Mouse (Mus musculus): Measurements from ENCODE around the gene Herc1.
A peak's percentile ranks its signal among the peaks of the same experiment; 100 is the strongest.

Gene Herc1

DNA sequence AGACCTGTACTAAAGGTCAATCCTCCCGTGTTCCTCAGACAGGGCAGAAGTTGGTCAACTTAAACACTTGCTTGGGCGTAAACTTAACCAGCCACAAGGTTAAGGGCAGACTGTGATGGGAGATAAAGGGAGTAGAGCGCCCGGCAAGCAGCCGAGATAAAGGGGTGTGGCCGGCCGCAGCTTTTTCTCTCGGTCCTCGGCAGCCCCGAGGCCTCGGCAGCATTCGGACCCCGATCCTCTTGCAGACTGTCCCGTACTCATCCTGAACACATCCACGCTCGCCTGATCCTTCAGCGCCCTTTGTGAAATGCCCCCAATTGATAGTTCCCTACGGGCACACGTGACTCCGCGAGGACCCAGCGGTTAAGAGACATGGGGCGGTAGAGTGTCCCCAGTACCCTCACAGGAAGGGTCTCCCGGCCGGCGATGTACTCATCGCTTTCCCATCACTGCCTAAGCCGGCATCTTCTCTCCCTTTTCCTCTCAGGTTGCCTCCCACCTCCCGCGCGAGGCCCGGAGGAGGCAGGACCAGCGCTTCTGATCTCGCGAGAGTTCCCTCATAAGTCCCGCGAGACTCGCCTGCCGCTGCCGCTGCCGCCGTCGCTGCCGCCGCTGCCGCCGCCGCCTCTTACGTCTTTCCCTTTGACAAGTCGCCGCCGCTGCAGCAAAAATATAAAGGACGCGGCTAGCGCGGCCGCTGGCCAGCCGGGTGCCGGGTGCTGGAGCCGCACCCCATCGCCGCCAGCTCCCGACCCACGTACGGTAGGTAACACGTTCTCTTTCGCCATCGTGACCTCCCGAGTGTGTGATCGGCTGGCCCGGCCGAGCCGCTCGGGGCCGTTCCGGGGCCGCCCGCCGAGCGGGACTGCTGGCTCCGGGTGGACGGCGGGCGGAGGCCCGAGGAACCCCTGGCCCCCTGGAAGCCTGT, at the start of gene Herc1:
Gene Herc1 (plus strand): TSS at position 591 of the 928 bp plus-strand sequence.
- peak; percentile 97 for DNase-seq

GRCm38 (mm10) chr9:66304320-66305090, 45.7 kb upstream of the Herc1 start:
- no peak for DNase-seq

DNA sequence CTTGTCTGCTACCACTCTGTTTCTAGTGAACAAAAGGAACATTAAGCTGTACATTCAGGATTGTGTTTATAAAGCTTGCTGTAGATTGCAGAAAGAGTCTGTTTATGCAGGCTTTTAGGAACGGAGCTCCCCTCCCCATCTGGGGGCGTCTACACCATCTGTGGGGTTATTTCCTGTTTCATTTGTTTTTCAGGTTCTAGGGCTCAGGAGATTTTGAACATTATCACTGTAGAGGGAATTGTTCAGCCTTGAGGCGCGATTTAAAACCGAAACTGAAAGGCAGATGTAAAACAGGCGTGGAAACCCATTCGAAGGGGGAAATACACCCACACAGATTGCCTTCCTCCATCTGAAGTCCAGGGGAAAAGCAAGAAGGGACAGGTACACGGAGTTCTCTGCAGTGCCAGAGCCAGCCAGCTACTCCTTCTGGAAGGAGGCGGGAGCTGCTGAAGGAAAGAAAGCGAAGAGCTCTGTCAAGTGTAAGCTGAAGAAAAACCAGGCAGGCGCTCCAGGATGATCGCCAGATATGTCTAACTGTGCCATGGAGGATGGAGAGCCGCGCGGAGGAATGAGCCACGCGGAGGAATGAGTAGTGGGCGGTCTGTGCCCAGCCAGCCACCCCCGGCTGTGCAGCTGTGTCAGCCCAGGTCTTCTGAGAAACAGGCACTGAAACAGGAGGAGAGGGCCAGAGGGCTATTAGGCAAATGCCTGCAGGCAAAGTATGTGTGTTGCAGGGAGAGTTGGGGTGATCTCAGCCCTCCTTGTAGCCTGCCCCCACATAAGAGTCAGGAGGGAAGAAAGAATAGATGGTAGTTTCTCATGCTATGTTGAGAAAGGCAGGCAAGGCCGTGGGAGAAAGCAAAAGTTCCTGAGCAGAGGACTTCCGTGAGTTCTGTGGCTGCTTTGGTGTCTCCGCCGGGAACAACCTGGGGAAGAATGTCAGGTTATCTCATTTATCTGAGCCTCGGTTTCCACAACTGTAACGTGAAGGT, 44.8 kb upstream of the Herc1 start:
- peak; percentile 60 for DNase-seq

GRCm38 (mm10) chr9:66306414-66306813, 43.8 kb upstream of the Herc1 start:
- no peak for DNase-seq

- DNase-seq = peak; percentile 26
Observed at GRCm38 (mm10) chr9:66307341-66307740, 42.9 kb upstream of the Herc1 start.

GRCm38 (mm10) chr9:66308741-66309140, 41.5 kb upstream of the Herc1 start:
- no peak for DNase-seq

DNA sequence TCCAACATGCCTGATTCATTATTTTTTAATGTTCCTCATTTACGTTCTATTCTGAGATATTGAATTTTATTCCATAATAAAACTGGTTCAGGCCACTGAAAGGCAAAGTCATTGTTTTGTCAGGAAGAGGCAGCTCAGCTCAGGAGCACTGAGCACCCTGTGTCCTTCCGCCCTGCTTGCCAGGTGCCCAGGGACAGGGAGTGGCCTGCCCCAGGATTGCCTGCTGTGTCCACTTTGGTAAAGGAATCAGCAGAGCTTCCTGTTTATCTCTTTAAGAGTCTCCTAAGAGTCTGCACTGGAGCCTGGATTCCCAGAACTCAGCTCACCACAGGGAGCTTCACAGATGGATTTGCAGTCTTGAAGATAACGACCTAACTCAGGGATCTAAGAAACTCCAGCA, 38.8 kb upstream of the Herc1 start:
- DNase-seq = no peak

DNA sequence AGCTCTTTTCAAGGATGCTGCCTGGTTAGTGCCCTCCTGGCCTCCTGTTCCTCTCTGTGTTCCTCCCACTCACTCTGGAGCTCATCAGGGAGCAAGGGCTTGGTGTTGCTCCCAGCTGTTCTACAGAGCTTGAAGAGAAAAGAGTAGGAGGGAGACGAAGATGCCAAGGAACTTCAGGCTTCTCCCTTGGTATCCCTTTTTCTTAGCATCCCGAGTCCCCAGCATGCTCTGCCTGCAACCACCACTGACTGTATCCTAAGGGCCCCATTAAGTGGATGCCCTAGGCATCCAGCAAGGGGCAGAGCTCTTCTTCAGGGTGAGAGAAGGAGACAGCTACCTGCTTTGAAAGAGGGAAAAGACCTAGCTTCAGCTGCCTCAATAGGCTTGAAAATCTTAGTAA, 33.6 kb upstream of the Herc1 start:
- no peak for DNase-seq

GRCm38 (mm10) chr9:66322010-66322931, 28.0 kb upstream of the Herc1 start:
- no peak for DNase-seq

- DNase-seq = no peak
Observed at GRCm38 (mm10) chr9:66326879-66327278, 23.4 kb upstream of the Herc1 start.

- DNase-seq = peak; percentile 36
Observed at GRCm38 (mm10) chr9:66329474-66329873, 20.8 kb upstream of the Herc1 start.

- no peak for DNase-seq
Observed at GRCm38 (mm10) chr9:66330437-66330836, 19.8 kb upstream of the Herc1 start.

GRCm38 (mm10) chr9:66331548-66331947, 18.7 kb upstream of the Herc1 start:
- no peak for DNase-seq

DNA sequence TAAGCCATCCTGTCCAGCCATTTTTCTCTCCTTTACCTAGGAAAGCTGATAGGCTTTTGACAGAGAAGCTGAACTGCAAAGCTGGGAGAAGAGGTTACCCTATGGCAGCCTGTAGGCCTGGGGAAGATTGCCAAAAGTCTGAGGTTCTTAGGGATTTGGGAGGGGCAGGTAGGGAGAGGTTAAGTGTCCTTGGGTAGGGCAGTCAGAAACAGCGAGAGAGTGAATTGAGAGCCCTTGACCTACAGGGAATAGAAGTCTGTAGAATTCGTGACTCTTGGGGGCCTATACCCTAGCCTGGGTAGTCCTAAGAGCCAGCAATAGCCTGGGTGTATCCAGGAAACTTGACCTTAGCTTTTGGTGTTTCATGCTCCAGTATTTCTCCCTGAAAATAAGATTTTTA, 17.9 kb upstream of the Herc1 start:
- DNase-seq = peak; percentile 30

- no peak for DNase-seq
Observed at GRCm38 (mm10) chr9:66337280-66337679, 13.0 kb upstream of the Herc1 start.

DNA sequence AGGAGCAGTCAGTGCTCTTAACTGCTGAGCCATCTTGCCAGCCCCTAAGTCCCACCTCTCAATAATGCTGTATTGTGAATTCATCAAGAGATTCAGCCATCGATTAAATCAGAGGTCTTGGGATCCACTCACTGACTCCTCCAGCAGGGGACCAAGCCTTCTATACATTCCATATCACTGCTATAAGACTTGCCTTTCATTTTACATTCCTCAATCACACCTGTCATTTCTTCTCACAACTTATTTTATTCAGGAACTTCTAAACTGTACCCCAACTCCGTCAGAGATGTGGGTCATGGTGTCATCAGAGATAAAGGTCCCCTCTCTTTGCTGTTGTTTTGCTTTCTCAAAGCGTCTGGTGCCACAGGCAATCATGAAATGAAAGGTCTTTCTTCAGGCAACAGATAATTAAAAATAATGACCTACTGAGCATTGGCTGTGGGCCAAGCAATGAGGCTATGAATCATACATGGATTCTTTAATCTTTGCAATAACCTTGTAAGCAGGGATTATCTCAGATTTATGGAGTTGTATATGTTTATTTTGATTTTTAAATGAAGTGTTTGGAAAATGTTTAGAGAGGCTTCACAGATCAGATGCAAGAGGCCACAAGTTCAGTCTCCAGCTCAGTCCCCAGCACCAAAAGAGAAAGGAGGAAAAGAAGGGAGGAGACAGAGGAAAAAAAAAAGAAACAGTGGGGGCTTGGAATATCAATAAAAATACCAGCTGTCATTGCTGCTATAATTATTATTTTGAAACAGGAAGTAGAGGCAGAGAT, 12.1 kb upstream of the Herc1 start:
- DNase-seq = peak; percentile 14

DNA sequence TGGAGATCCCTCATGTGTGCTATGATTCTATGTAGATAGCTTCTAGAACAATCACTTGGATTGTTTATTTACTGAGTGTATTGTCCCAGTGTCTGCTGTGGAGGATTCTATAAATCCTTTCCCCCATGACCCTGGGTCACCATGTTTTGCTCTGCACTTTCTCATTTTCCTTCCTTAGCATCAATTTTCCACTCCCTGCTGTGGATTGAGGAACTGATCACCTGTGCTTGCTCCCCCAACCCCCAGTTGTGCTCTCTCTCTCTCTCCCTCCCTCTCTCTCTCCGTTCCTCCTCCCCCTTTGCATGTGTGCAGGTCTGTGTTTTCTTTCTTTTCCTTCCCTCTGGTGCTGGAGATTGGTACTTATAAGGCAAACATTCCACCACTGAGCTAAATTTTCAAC, 10.5 kb upstream of the Herc1 start:
- no peak for DNase-seq

- no peak for DNase-seq
Observed at GRCm38 (mm10) chr9:66340394-66341094, 9.7 kb upstream of the Herc1 start.

GRCm38 (mm10) chr9:66347405-66348035, 2.7 kb upstream of the Herc1 start:
- no peak for DNase-seq

Data from lung, postnatal 36 days (tissue).